Mouse (Mus musculus) liver (tissue): Measurements from ENCODE around the gene Cxcl1.

Source experiments
- DNase-seq: peaks from one replicate; pipeline ENCODE4 v3.0.0-alpha.2; 2020; ENCODE audit warnings: mixed read lengths

Gene Cxcl1

DNA sequence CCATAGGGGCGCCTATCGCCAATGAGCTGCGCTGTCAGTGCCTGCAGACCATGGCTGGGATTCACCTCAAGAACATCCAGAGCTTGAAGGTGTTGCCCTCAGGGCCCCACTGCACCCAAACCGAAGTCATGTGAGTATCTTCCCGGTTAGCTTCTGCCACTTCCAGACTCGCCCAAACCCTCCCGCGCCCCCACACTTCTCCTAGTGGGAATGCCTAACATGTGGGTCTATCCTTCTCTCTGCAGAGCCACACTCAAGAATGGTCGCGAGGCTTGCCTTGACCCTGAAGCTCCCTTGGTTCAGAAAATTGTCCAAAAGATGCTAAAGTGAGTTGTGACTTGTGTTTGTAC is 398 bp downstream of the Cxcl1 start:
- DNase-seq = no peak

DNA sequence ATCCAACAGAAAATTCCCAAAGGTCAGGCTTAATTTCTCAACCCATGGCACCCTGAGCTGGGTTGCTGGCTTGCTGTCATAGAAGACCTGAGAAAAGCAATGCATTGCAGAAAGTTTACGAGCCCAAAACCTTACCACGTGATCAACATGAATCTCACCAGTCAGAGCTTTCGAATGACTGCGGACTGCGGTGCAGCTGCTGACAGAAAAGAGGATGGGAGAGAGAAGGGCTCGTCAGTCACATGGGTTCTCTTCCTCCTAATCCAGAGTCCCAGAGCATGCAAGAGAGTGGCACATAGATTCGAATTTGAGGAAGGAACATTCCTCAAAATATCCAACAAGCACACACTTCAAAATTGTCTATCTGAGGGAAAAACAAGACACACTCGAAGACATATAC is 3.2 kb downstream of the Cxcl1 start:
- DNase-seq = no peak

- DNase-seq = no peak
Measured at GRCm38 (mm10) chr5:90897429-90897828, 6.4 kb downstream of the Cxcl1 start.

DNA sequence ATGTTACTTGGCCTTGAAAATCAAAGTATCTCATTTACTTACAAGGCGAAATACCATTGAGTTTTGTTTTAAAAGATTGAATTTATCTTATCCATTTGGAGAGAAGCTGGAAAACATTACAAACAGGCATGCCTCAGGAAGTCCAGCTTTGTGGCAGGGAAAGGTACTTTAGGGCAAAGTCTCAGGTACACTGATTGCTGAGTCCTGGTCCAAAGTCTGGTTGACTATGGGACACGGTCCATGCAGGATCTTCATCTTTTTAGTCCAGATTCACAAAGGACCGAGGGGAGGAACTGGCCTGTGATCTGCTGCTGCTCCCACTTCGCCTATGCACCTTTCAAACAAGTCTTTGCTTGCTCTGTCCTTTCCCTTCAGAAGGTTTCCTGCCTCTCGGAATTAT is 8.3 kb downstream of the Cxcl1 start:
- DNase-seq = no peak

DNA sequence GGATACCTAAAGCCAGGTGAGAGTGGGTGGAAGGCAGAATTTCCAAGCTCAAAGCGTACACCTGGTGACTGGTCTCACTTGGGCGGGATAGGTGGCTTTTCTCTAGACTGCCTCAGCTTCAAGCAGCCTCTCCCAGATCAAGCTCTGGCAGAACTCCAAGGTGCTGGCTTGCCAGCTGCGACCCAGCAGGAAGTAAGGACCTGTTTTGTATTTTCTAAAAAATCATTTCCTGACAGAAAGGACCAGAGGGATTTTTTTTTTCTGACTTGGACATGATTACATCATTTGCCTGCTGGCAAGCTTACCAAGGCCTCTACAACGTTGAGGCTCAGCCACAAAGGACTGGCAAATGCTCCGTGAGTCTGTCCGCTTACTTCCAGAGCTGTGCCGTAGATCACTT is 9.1 kb downstream of the Cxcl1 start:
- DNase-seq = no peak

- no peak for DNase-seq
Measured at GRCm38 (mm10) chr5:90900688-90901087, 9.6 kb downstream of the Cxcl1 start.

DNA sequence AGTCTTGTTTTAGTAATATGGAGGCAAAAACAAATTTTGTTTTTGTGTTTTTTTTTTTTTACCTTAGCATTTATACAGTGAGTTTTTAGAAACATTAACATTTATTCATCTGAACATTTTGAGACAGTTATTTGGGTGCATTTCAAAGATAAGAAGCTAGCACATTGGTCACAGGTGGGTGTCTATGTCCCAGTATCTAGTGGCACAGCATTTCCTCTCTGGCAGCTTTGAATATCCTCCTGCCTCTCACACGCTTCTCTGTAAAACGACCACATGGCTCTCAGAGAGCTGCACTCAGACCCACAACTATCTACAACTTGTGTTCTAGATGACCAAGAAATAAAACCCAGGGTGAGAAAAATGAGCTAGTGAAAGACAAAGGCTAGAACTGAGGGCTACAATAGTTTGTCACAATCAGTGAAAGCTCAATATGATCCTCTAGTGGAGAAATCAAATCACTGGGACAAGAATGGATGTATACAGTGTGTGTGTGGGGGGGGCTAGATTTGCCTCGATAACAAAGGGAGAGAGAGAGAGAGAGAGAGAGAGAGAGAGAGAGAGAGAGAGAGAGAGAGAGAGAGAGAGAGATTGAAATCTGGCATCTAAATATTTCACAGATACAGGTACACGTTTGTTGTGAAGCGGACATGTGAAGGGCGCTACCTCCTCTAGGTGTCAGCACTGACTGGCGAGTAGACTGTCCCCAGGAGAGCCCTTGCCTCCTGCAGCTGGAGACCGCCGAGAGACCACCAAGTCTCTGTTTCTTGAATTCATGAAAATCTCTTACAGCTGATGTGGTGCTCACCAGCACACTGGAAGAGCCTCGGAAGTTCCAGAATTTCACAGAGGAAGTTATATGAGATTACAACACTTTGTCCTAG is 11.6 kb downstream of the Cxcl1 start:
- peak; percentile 23 for DNase-seq

- DNase-seq = no peak
Measured at GRCm38 (mm10) chr5:90903339-90904020, 12.4 kb downstream of the Cxcl1 start, which contains the start of gene Cxcl2. Cxcl2 (plus strand) TSS chr5:90903871.

DNA sequence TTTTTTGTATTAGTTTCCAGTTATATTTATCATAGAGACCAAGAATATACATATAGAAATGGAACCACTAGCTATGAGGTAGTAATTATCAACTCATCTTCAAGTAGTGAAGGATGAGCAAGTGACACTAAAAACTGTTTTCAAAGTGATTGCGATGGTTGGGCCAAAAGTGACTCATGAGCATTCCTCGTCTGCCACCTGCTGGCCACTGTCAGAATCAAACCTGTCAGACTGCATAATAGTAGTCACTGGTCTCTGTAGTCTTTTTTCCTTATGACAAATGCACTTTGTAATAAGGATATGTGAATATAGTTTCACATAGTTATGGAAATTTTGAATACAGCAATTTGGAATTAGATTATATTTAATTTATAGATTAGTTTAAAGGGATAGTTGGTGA is 17.9 kb downstream of the Cxcl1 start:
- peak; percentile 69 for DNase-seq

DNA sequence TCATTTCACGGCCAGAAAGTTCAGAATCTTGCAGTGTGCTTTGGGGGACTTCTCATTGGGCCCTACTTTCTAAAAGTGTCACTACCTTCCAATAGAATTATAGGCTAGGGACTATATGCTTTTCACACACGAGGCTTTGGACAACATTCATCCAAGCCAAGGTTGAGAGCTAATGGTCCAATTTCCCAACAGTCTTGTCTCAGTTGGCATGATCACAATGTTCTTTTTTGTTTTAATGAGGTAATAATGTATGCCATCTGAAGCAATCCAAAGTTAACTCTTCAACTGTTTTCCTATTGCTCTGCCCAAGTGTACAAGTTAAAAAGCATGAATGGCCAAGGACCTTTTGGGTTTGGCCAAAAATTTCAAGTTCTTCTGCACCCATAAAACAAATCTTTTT is 28.5 kb downstream of the Cxcl1 start:
- DNase-seq = no peak

DNA sequence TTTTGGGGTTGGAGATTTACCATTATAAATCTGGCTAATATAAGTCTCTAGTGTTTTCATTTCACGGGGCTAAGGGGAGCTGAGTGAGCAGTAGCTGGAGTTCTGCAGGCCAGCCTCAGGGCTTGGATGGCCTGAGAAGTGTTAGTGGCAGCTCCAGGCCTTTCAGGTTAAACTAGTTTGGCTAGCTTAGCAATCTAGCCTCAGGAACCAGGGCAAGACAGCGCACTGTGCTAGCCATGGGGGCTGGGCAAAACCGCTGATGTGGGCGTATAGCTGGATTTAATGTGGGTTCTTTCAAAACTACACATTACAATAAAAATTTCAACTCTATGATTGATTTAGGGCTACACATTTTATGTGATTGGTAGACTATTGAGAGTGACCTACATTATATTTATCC is 31.9 kb downstream of the Cxcl1 start:
- no peak for DNase-seq

DNA sequence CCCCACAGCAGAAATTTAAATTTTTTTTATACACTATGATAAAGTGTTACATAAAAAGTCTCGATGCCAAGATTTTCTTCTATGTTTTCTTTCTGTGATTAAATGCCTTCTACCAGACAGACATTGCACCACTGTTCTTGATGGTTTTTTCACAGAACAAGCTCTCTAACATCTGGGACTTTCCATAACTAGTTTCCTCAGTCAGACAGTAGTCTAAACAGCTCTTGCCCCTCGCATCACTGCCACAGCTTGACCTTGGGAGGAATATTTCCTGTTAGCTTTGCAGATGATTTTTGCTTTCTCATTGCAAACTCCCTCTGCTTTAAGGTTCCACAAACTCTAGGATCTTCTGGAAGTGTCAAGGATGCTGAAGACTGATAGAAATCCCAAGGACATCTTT is 39.5 kb downstream of the Cxcl1 start:
- no peak for DNase-seq

DNA sequence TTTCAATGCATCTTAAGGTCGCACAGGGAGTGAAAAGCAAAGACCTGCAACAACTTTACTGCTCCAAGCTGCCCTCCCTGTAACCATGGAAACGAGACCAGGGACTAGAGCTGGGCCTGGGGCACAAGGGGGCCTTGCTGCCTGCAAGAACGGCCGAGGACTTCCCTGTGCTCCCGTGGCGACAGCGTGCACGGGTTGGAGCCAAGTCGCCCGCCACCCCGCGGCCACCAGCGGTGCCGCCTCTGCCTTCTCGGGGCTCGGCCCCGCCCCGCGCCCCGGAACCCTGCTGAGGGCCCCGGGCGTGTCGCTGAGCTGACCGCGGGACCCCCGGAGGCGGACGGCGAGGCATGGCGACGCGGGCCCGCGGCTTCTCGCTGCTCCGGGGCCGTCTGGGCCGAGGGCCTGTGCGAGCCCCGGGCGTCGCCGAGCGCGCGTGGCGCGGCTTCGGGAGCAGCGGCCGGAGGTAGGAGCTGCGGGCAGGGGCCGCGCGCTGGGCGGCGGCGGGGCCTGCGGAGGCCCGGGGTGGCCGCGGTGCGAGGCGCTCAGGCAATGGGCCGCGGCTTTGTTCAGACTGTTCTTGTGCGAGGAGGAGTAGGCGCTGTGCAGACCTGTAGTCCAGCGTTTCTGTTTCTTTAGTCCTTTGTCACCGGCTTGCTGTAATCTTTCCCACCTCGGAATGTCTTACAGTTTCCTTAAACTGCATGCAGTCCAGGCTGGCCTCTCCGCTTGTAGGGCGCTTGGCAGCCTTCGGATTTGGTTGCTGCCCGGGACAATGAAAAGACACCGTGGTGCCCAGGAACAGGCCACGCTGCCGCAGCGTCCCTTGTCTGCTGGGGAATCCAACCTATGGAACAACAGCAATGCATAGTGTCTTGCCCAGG is 40.2 kb downstream of the Cxcl1 start, which contains the start of gene Mthfd2l:
Gene Mthfd2l, plus strand, starts transcription at position 147 of the 881 bp plus-strand sequence.
- DNase-seq = peak; percentile 84

GRCm38 (mm10) chr5:90931911-90932310 is 40.9 kb downstream of the Cxcl1 start:
- DNase-seq = no peak

DNA sequence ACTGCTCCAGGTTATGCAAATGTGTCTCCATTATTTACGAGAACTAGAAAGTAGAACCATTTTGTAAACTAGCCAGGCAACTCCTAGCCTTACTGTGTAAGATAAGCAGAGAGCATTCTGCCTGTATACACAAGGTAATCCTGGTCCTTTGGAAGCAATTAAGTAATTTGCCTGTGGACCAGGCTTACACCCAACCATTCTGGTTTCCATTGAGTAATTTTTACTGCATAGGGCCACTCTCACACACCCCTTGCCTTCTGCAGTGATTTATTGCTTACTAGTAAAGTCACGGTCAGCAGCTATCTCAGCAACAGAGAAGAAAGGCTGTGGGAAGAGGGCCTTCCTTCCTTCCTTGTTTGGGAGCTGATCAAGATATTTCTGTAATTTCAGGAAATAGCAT is 45.7 kb downstream of the Cxcl1 start:
- no peak for DNase-seq
